Mouse (Mus musculus) heart, embryonic 13.5 days (tissue): ENCODE measurements around the gene Clec4a2. TPM values are rescaled to one million over a fixed set of nuclear protein-coding genes. Genes with fewer than 3 reads are reported as not detected.
"Not testable (repeated sequence)": the region's sequence is repeated elsewhere in the genome, so short reads cannot be mapped to it uniquely, and the experiment has no call there.

Experiments used
- ATAC-seq: fragments of 200-750 bp; cut with Nextera tagmentation; 2 replicates; pipeline ENCODE4 v1.8.0; 2017; ENCODE audit warnings: moderate TSS enrichment; ENCODE audit not compliant: insufficient number of reproducible peaks, low FRiP score, low TSS enrichment; ENCODE audit errors: extremely low read depth
- H3K27ac ChIP-seq: fragments of 300-500 bp; sonication (generic); replicated peaks from 2 replicates; pipeline ENCODE4 v1.5.1; 2015; ENCODE audit warnings: moderate library complexity, mild to moderate bottlenecking, inconsistent platforms
- H3K27me3 ChIP-seq: fragments of 300-500 bp; sonication (generic); replicated peaks from 2 replicates; pipeline ENCODE4 v1.6.1; 2015; ENCODE audit warnings: mild to moderate bottlenecking, inconsistent platforms
- H3K36me3 ChIP-seq: fragments of 300-500 bp; sonication (generic); 2 replicates; pipeline ENCODE4 v1.6.1; 2015; ENCODE audit warnings: mild to moderate bottlenecking, inconsistent platforms
- H3K4me1 ChIP-seq: fragments of 300-500 bp; sonication (generic); 2 replicates; pipeline ENCODE4 v1.6.1; 2015; ENCODE audit warnings: inconsistent platforms
- H3K4me2 ChIP-seq: fragments of 300-500 bp; sonication (generic); 2 replicates; pipeline ENCODE4 v1.6.1; 2015; ENCODE audit warnings: inconsistent platforms, mild to moderate bottlenecking, moderate library complexity
- H3K4me3 ChIP-seq: fragments of 300-500 bp; sonication (generic); 2 replicates; pipeline ENCODE4 v1.5.1; 2015; ENCODE audit warnings: moderate library complexity, mild to moderate bottlenecking, inconsistent platforms
- H3K9ac ChIP-seq: fragments of 300-500 bp; sonication (generic); 2 replicates; pipeline ENCODE4 v1.6.1; 2015; ENCODE audit warnings: inconsistent platforms, mild to moderate bottlenecking, moderate library complexity
- H3K9me3 ChIP-seq: fragments of 300-500 bp; sonication (generic); 2 replicates; pipeline ENCODE4 v1.6.1; 2016; ENCODE audit warnings: inconsistent platforms
- WGBS: fragments of 180-500 bp; shearing (Covaris S2); methylation state at CpG from one replicate; pipeline ENCODE4 v1.1.7; 2015; ENCODE audit warnings: mixed read lengths; 5-methylcytosine and 5-hydroxymethylcytosine counted together
- polyA plus RNA-seq: library from polyadenylated mRNA; unstranded; fragments of >200 nt; fragmentation: Nextera tagmentation; extraction: Ambion mirVana; gene quantifications from 2 replicates; pipeline ENCODE4 v1.2.1, GENCODE M21; 2015

The Clec4a2 gene
- polyA plus RNA-seq: 1.3 and 2.3 TPM in 2 replicates

DNA sequence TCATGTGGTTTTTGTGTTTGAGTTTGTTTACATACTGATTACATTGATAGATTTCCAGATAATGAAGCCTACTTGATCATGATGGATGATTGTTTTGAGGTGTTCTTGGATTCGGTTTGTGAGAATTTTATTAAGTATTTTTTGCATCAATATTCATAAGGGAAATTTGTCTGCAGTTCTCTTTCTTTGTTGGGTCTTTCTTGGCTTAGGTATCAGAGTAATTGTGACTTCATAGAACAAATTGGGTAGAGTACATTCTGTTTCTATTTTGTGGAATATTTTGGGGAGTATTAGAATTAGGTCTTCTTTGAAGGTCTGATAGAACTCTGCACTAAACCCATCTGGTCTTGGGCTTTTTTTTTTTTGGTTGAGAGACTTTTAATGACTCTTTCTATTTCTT, at the start of gene Clec4a2:
TSS of gene Clec4a2 (plus strand) at position 301 of the 400 bp plus-strand sequence.
- H3K9me3 ChIP-seq: peaks cover 13% of the 10 kb centered on the region; the same call in 1 of the 2 replicates
- H3K27ac ChIP-seq, H3K4me1 ChIP-seq, H3K4me2 ChIP-seq, H3K27me3 ChIP-seq, H3K9ac ChIP-seq, H3K36me3 ChIP-seq, ATAC-seq, H3K4me3 ChIP-seq: not testable (repeated sequence)
- 44% methylated on average over 1 of the region's 1 CpGs for WGBS

DNA sequence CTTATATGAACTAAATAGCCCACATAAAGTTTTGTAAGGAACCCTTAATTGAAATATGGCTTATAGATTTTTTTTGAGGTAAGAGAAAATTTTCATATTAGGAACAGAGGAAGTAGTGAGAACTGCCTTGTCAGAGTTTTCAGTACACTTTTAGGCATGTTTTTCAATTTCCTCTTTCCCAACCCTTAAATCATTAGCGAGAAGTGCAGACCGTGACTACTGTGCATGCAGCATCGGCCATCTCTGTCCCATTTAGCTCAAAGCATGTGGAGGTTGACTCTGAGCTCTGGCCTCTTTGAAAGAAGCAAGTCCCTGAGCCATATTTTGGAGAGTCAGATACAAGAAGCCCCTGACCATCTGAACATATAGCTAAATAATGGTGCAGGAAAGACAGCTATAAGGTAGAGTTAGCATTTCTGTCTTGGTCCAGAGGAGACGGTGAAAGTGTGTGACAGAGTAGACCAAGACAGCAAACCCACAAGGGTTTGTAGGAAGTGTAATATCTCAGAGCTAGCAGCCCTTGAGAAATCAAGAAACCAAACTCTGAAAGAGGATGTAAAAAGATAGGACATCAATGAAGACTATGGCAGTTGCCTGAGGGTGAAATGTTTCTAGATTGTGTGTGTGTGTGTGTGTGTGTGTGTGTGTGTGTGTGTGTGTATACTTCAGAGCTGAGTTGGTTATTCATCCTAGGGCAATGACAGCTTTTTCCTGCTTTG, 10.9 kb upstream of the Clec4a2 start:
- Histone ChIP-seq H3K36me3 (no peaks in the 10 kb centered on the region), H3K27ac (no peak overlapping the region), H3K4me1 (no peaks in the 10 kb centered on the region), H3K9me3 (peaks cover 4% of the 10 kb centered on the region; the same call in 1 of the 2 replicates), H3K4me3 (no peak overlapping the region), H3K9ac (no peak overlapping the region), H3K27me3 (no peaks in the 10 kb centered on the region), H3K4me2 (no peak overlapping the region)
- no peak for ATAC-seq
- WGBS: 74% methylated on average over 4 of the region's 4 CpGs

DNA sequence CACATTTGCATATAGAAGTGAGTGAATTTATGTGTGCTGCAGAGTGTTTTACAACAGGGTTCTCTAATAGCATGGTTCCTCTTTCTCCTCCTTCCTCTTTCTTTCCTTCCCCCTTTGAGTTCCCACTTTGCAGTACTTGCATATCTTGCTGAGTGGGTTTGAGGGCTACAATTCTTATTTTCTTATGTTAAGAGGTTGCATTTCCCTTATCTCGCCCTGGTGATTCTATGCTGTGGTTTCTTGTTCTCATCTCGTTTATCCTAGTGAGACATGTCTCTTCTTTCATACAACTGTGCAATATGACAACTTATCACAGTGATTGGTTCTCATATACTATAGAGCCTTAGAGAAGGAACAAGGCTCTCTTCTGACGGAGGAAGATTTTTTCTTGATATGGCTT, 17.0 kb downstream of the Clec4a2 start:
- no peak overlapping the region for H3K27ac ChIP-seq
- no peaks in the 10 kb centered on the region for H3K4me1 ChIP-seq
- H3K4me2 ChIP-seq: no peak overlapping the region
- no peaks in the 10 kb centered on the region for H3K27me3 ChIP-seq
- H3K4me3 ChIP-seq: no peak overlapping the region
- no peak overlapping the region for H3K9ac ChIP-seq
- H3K36me3 ChIP-seq: no peaks in the 10 kb centered on the region
- H3K9me3 ChIP-seq: peaks cover 22% of the 10 kb centered on the region; the same call in 1 of the 2 replicates
- no peak for ATAC-seq
- 66% methylated on average over 3 of the region's 3 CpGs for WGBS

DNA sequence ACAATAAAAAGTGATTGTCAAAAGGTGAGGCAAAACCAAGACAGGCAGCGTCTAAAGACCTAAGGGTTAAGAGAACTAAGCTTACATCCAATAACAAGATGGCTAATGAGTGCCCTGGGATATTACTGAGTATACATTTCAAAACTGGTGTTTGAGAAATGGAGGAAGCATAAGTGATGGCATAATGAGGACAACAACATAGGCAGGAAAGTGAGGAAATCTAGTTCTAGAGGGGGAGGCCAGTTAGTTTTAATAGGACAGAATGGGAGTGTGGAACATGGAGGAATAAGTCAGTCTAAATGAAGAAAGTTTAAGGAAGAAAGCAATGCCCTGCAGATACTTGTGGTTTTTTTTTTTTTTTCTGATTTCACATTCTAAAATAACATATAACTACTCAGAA, 20.9 kb downstream of the Clec4a2 start:
- Histone ChIP-seq H3K9me3 (peaks cover 5% of the 10 kb centered on the region; the same call in 1 of the 2 replicates), H3K4me1 (no peaks in the 10 kb centered on the region), H3K27me3 (no peaks in the 10 kb centered on the region), H3K27ac (no peak overlapping the region), H3K9ac (no peak overlapping the region), H3K36me3 (no peaks in the 10 kb centered on the region), H3K4me3 (no peak overlapping the region), H3K4me2 (no peak overlapping the region)
- WGBS: 35% methylated on average over 1 of the region's 1 CpGs
- ATAC-seq: no peak

DNA sequence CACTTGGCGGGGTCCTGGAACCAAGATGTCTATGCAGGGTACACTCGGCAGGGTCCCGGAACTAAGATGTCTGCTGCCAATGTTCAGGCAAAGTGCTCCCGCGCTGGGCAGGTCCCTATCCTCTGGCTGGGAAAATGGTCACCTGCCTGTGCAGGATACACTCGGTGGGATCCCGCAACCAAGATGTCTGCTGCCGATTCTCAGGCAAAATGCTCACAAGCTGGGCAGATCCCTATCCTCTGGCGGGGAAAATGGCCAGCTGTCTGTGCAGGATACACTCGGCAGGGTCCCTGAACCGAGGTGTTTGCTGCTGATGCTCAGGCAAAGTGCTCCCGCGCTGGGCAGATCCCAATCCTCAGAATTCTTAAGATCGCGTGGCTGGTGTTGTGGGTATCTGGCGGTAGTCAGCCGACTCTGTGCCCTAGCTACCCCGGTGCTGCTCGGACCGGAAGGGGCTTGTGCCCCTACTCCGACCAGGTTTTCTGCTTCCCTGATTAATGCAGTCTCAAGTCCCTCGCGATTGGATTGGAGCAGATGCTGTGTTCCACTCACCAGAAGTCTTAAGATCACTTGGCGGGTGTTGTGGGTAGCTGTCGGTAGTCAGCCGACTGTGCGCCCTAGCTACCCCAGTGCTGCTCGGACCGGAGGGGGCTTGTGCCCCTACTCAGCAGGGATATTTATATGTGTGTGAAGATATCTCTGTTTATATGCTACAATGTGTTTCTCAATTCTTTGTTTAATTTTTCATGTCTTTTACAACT, 31.7 kb downstream of the Clec4a2 start:
- H3K4me3 ChIP-seq, H3K27ac ChIP-seq, H3K4me2 ChIP-seq, H3K9me3 ChIP-seq, H3K27me3 ChIP-seq, ATAC-seq, H3K36me3 ChIP-seq, H3K9ac ChIP-seq, H3K4me1 ChIP-seq: not testable (repeated sequence)
- whole genome bisulfite sequencing: 54% methylated on average over 29 of the region's 29 CpGs

DNA sequence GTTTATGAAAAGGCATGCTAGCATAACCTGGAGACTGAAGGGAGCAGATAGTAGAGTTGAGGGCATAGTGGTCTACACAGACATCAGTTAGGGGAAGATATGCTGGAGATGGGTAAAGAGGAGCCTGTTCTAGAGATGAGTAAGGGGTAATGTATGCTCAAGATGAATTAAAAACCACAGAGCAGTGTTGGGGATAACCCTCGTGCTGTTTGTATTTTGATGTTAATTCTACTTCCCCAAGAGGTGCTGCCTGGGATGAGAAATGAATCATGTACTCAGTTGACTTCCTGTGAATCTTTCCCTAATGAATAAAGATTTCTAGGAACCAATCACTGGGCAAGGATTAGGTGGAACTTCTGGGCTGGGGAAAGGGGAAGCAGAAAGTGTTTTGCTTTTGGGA, 63.9 kb downstream of the Clec4a2 start:
- no peak for ATAC-seq
- Histone ChIP-seq H3K27ac (no peak overlapping the region), H3K9ac (no peak overlapping the region), H3K27me3 (no peaks in the 10 kb centered on the region), H3K4me1 (no peaks in the 10 kb centered on the region), H3K36me3 (no peaks in the 10 kb centered on the region), H3K9me3 (peaks cover 14% of the 10 kb centered on the region; the same call in 1 of the 2 replicates), H3K4me2 (no peak overlapping the region), H3K4me3 (no peak overlapping the region)
- WGBS: 45% methylated on average over 1 of the region's 1 CpGs

DNA sequence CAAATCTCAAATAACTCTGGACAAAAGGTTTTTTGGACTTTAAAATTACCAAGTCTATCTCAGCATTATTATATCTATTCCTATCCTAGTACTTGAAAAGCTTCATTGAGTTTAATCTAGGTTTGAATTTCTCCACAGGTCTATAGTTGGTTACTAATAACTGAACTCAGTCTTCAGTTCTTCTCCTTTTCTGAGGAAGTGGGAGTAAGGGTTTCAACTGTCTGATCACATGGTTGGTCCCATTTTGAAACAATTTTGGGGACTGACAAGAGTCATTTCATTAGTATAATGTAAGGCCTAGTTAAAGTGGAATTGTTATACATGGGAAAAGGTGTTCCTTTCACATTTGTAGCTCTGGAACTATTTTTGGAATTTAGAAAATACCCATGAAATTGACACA, 64.8 kb downstream of the Clec4a2 start:
- H3K27ac ChIP-seq: no peak overlapping the region
- no peak overlapping the region for H3K4me2 ChIP-seq
- no peaks in the 10 kb centered on the region for H3K4me1 ChIP-seq
- peaks cover 17% of the 10 kb centered on the region; the same call in 1 of the 2 replicates for H3K9me3 ChIP-seq
- H3K4me3 ChIP-seq: no peak overlapping the region
- no peak overlapping the region for H3K9ac ChIP-seq
- no peaks in the 10 kb centered on the region for H3K27me3 ChIP-seq
- H3K36me3 ChIP-seq: no peaks in the 10 kb centered on the region
- no peak for ATAC-seq

DNA sequence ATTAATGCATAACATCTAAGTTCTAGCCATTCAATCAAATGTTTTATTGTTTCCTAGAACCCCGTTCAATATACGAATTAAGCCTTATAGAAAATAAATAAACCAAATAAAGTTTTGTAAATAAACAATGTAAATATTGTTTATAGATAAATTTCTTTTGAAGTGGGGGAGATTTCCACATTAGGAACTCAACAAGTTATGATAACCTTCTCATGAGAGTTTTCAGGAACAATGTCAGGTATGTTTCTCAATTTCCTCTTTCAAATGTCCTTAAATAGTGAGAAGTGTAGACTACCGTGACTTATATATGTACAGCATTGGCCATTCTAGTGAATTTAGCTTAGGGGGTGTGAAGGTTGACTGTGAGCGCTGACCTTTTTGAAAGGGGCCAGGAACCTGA, 66.4 kb downstream of the Clec4a2 start, which contains the start of gene Clec4b2:
TSS of gene Clec4b2 (plus strand) at position 301 of the 400 bp plus-strand sequence.
- 70% methylated on average over 4 of the region's 4 CpGs for WGBS

DNA sequence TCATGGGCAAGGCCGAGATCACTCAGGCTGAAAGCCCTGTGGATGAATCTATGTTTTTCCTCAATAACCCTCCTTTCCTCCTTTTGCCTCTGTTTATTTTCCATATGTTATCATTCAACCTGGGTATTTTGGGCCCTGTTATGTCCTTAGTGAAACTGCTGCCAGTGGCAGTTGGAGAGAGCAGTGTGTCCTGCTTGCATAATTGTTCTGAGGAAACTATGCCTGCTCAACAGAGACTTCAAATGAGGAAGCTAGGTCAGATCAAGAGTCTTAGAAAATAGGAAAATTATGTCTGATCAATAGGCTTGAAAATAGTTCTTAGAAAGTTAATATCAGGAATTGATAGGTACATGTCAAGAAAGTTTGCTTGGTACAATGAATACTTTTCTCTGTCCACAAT, 69.3 kb downstream of the Clec4a2 start:
- H3K27ac ChIP-seq: no peak overlapping the region
- peaks cover 12% of the 10 kb centered on the region; the same call in 1 of the 2 replicates for H3K9me3 ChIP-seq
- no peaks in the 10 kb centered on the region for H3K27me3 ChIP-seq
- H3K4me1 ChIP-seq: no peaks in the 10 kb centered on the region
- H3K9ac ChIP-seq: no peak overlapping the region
- no peak overlapping the region for H3K4me3 ChIP-seq
- 74% methylated on average over 1 of the region's 1 CpGs for WGBS
- H3K36me3 ChIP-seq: no peaks in the 10 kb centered on the region
- no peak for ATAC-seq
- H3K4me2 ChIP-seq: no peak overlapping the region

More for the DNA sequence above, 66.4 kb downstream of the Clec4a2 start, which contains the start of gene Clec4b2:
- Histone ChIP-seq H3K36me3 (no peaks in the 10 kb centered on the region), H3K27me3 (no peaks in the 10 kb centered on the region), H3K4me2 (no peak within 1 kb of the TSS), H3K4me3 (no peak within 1 kb of the TSS), H3K9ac (no peak within 1 kb of the TSS), H3K27ac (no peak within 1 kb of the TSS), H3K9me3 (peaks cover 17% of the 10 kb centered on the region; the same call in 1 of the 2 replicates), H3K4me1 (no peaks in the 10 kb centered on the region)
- ATAC-seq: no peak

DNA sequence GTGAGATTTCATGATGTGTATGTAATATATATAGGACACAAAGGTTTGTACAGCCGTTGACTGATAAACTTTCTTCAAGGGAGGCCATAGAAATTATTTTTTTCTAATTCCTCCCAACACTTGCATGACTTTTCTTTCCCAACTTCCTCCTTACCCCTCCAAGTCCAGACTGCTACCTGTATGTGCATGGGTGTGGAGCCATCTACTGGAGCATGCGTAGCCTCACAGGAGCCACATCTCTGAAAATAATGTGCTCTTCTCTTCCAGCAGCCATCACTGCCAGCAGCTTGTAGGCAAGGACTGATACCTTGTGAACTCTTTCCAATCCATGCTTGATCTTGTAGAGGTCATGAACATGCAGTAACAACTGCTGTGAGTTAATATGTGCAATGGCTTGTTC, 78.6 kb downstream of the Clec4a2 start:
- H3K27me3 ChIP-seq, H3K27ac ChIP-seq, H3K4me1 ChIP-seq, ATAC-seq, H3K9ac ChIP-seq, H3K4me2 ChIP-seq, H3K36me3 ChIP-seq, H3K4me3 ChIP-seq, H3K9me3 ChIP-seq: not testable (repeated sequence)
- 57% methylated on average over 2 of the region's 2 CpGs for whole genome bisulfite sequencing
